Comparison of ENCODE assay signal across 8 mouse cellular contexts in the genomic region with DNA sequence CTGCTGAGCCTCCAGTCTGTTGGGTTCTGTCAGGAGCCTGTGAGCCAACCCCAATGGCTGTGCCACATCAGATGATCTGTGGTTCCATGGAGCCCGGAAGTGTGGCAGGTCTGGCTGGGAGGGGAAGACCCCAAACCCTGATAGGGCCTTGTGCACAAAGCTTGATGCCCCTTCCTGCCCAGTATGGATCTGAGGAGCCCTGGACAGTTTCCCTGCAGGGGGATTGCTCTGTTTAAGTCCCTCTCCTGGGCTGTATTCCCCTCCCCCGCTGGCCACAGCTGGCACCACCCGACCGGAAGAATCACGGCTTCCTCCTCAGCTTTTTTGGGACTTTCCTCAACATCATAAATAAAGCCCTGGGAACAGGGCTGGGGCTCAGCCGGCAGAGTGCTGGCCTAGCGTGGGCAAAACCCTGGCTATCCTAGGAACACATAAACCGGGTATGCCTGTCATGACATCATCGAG. TPM values are rescaled to one million over a fixed set of nuclear protein-coding genes. Genes with fewer than 3 reads are reported as not detected.
DNase-seq lines count a peak whose midpoint lies in the region; ATAC-seq and TF ChIP-seq lines count a peak whose summit lies in the region.

No protein-coding gene starts in this region.

- intact Hi-C loops in left cerebral cortex, adult 2 months (cut with DNase I): no loop called here

- no peaks in the 10 kb centered on the region; the same call in 1 of the 2 replicates for H3K4me1 ChIP-seq in embryonic facial prominence, embryonic 11.5 days (ENCODE audit: control insufficient read depth, insufficient read depth, low read length)

- DNase-seq in left cerebral cortex, adult 2 months (ENCODE audit: extremely low spot score in 1 of 2, low spot score in 2 of 2): no peak
- no peak for DNase-seq in left cerebral cortex, adult 18-20 months (ENCODE audit: low spot score in 2 of 2)
- no peak for DNase-seq in embryonic facial prominence, embryonic 11.5 days (ENCODE audit: low spot score)
- DNase-seq in kidney, postnatal 25 days: peak; percentile 52 to 72
- no peak for DNase-seq in adipocyte (ENCODE audit: low spot score)
- DNase-seq in frontal cortex, postnatal 25 days (ENCODE audit: low spot score in 2 of 2): no peak
- no peak for DNase-seq in layer of hippocampus, adult 18-20 months (ENCODE audit: low spot score in 2 of 2)

- WGBS in embryonic facial prominence, embryonic 11.5 days: 50% methylated on average over 9 of the region's 9 CpGs

- H3K9ac ChIP-seq in embryonic facial prominence, embryonic 11.5 days (replicated peaks; ENCODE audit: low read length): 0 out of 2 replicates have a peak overlapping the region, but pooled peaks have one; percentile 13

- no peak for TF ChIP-seq POLR2A in myocyte (IDR thresholded peaks at IDR 0.05; ENCODE audit: insufficient read length, low read depth)

- no peak for ATAC-seq in embryonic facial prominence, embryonic 11.5 days (replicated peaks; ENCODE audit: insufficient number of reproducible peaks, low FRiP score, low TSS enrichment, low read depth)

- H3K9me3 ChIP-seq in embryonic facial prominence, embryonic 11.5 days (replicated peaks; ENCODE audit: control insufficient read depth, low read length): no peaks in the 10 kb centered on the region

- H3K4me3 ChIP-seq in left cerebral cortex, adult 2 months: no peak overlapping the region
- H3K4me3 ChIP-seq in embryonic facial prominence, embryonic 11.5 days (ENCODE audit: low read depth, low read length): no peak overlapping the region
- no peak overlapping the region for H3K4me3 ChIP-seq in myocyte

- no peak overlapping the region for H3K4me2 ChIP-seq in embryonic facial prominence, embryonic 11.5 days (ENCODE audit: low read depth, low read length)
- H3K4me2 ChIP-seq in myocyte (ENCODE audit: low read depth): peak overlapping the region; percentile 38

- H3K27me3 ChIP-seq in embryonic facial prominence, embryonic 11.5 days (ENCODE audit: control insufficient read depth, insufficient read depth, low read length): no peaks in the 10 kb centered on the region
- no peaks in the 10 kb centered on the region for H3K27me3 ChIP-seq in myocyte (ENCODE audit: control insufficient read depth, insufficient read depth, insufficient read length)

- peak overlapping the region; percentile 55 for H3K27ac ChIP-seq in left cerebral cortex, adult 2 months
- no peak overlapping the region for H3K27ac ChIP-seq in embryonic facial prominence, embryonic 11.5 days (replicated peaks; ENCODE audit: low read depth, low read length)

- TF ChIP-seq CTCF in left cerebral cortex, adult 2 months (IDR thresholded peaks at IDR 0.05): no peak

- H3K79me2 ChIP-seq in myocyte (ENCODE audit: control insufficient read depth, insufficient read depth): no peaks in the 10 kb centered on the region

- H3ac ChIP-seq in myocyte (ENCODE audit: control insufficient read depth, insufficient read length): no peak overlapping the region

- no peaks in the 10 kb centered on the region for H3K36me3 ChIP-seq in embryonic facial prominence, embryonic 11.5 days (replicated peaks; ENCODE audit: control insufficient read depth, insufficient read depth, low read depth, low read length)
- H3K36me3 ChIP-seq in myocyte (ENCODE audit: control insufficient read depth, insufficient read depth): no peaks in the 10 kb centered on the region

TF ChIP-seq in myocyte, 11 proteins besides CTCF, POLR2A, EP300 and RAD21:
- TF ChIP-seq TCF3 (IDR thresholded peaks at IDR 0.05; ENCODE audit: insufficient read length, low read depth) (no peak), MYOD1 (IDR thresholded peaks at IDR 0.05; ENCODE audit: control insufficient read depth in 1 of 3, insufficient read length in 2 of 3, low read depth in 2 of 3) (no peak), USF1 (IDR thresholded peaks at IDR 0.05; ENCODE audit: low read depth) (no peak)
TF ChIP-seq in myocyte: peak in this region for 0.

RNA-seq across cellular contexts. Expression of a gene that starts 6.5 kb away (rescaled TPM):
- 10 to 100 TPM; 19.5 to 20.7 TPM for total RNA-seq in left cerebral cortex, adult 2 months (2021)
- total RNA-seq in left cerebral cortex, adult 18-20 months (2021): 10 to 100 TPM; 12.0 to 13.3 TPM
- polyA plus RNA-seq in embryonic facial prominence, embryonic 11.5 days (2014; fragmentation: Nextera tagmentation; extraction: Ambion mirVana): 5.1 and 5.3 TPM in 2 replicates
- polyA plus RNA-seq in myocyte (2012; fragmentation: generic; extraction: Trizol): 5.8 TPM
- total RNA-seq in layer of hippocampus, adult 18-20 months (2021): 10 to 100 TPM; 15.9 to 27.3 TPM

RNA-seq across cellular contexts. Expression of a gene that starts 24.8 kb away (rescaled TPM):
- total RNA-seq in left cerebral cortex, adult 2 months (2021): under 1 TPM; 0.77 to 0.82 TPM
- under 1 TPM; 0.63 to 0.77 TPM for total RNA-seq in left cerebral cortex, adult 18-20 months (2021)
- 0.10 TPM in 1 of 2 replicates, not detected in the other for polyA plus RNA-seq in embryonic facial prominence, embryonic 11.5 days (2014; fragmentation: Nextera tagmentation; extraction: Ambion mirVana)
- polyA plus RNA-seq in myocyte (2012; fragmentation: generic; extraction: Trizol): 6.5 TPM
- total RNA-seq in layer of hippocampus, adult 18-20 months (2021): 1 to 10 TPM in 1 of 2 experiments, under 1 TPM in 1; 0.97 to 1.7 TPM

RNA-seq across cellular contexts. Expression of a gene that starts 28.2 kb away (rescaled TPM):
- 100 to 1,000 TPM; 369 to 386 TPM for total RNA-seq in left cerebral cortex, adult 2 months (2021)
- 100 to 1,000 TPM; 317 to 334 TPM for total RNA-seq in left cerebral cortex, adult 18-20 months (2021)
- 8.3 and 9.7 TPM in 2 replicates for polyA plus RNA-seq in embryonic facial prominence, embryonic 11.5 days (2014; fragmentation: Nextera tagmentation; extraction: Ambion mirVana)
- 31.7 TPM for polyA plus RNA-seq in myocyte (2012; fragmentation: generic; extraction: Trizol)
- 100 to 1,000 TPM; 439 to 476 TPM for total RNA-seq in layer of hippocampus, adult 18-20 months (2021)

RNA-seq across cellular contexts. Expression of a gene that starts 30.0 kb away (rescaled TPM):
- total RNA-seq in left cerebral cortex, adult 2 months (2021): 10 to 100 TPM; 20.0 to 20.4 TPM
- total RNA-seq in left cerebral cortex, adult 18-20 months (2021): 10 to 100 TPM; 17.4 to 19.3 TPM
- polyA plus RNA-seq in embryonic facial prominence, embryonic 11.5 days (2014; fragmentation: Nextera tagmentation; extraction: Ambion mirVana): 2.9 and 4.0 TPM in 2 replicates
- polyA plus RNA-seq in myocyte (2012; fragmentation: generic; extraction: Trizol): 11.9 TPM
- 10 to 100 TPM; 19.0 to 20.8 TPM for total RNA-seq in layer of hippocampus, adult 18-20 months (2021)

RNA-seq across cellular contexts. Expression of a gene that starts 40.7 kb away (rescaled TPM):
- 10 to 100 TPM; 94.8 to 99.0 TPM for total RNA-seq in left cerebral cortex, adult 2 months (2021)
- 100 to 1,000 TPM; 101 to 102 TPM for total RNA-seq in left cerebral cortex, adult 18-20 months (2021)
- 149 and 150 TPM in 2 replicates for polyA plus RNA-seq in embryonic facial prominence, embryonic 11.5 days (2014; fragmentation: Nextera tagmentation; extraction: Ambion mirVana)
- 141 TPM for polyA plus RNA-seq in myocyte (2012; fragmentation: generic; extraction: Trizol)
- total RNA-seq in layer of hippocampus, adult 18-20 months (2021): 10 to 100 TPM; 93.2 to 98.5 TPM

Comparison
In these comparisons a context has a peak if more than half of its experiments do, and no peak if none do; other contexts are left out.
1. DNase-seq: peak in kidney, postnatal 25 days (2 of 2); none in left cerebral cortex, adult 2 months (0 of 2), left cerebral cortex, adult 18-20 months (0 of 2), embryonic facial prominence, embryonic 11.5 days (single experiment), adipocyte (single experiment), frontal cortex, postnatal 25 days (0 of 2) and layer of hippocampus, adult 18-20 months (0 of 2).